Mouse (Mus musculus): ENCODE measurements around the gene Dll4.

DNA sequence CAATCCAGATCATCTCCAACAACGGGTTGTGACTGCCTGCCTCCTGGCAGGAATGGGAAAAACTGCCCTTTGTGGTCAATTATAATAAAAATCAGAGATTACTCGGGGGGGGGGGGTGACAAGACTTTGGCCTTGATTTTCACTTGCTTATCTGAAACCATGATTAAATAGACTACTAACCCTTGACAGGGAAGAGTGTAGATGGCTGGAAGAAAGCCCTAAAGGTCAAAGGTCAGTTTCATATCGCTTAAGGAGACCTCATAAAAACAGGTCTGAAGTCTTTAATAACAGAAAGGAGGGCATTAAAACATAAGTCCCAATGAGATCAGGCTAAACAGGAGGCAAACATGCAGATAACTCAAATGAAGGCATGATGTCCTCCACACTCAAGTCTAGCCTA lies 41.8 kb downstream of the Dll4 start:
- no peak for TF ChIP-seq POLR2A (IDR thresholded peaks at IDR 0.05; ENCODE audit: control insufficient read depth, extremely low read depth, insufficient read depth, low read length, poor library complexity)
- TF ChIP-seq CTCF (IDR thresholded peaks at IDR 0.05; ENCODE audit: borderline replicate concordance, control insufficient read depth, extremely low read depth, insufficient read depth, low read length, poor library complexity) = no peak

Measured in thymus, adult 2 months (tissue).